Mouse (Mus musculus): ENCODE measurements around the gene Ackr4. TPM values are rescaled to one million over a fixed set of nuclear protein-coding genes. Genes with fewer than 3 reads are reported as not detected.

Ackr4 gene
- total RNA-seq, 2 experiments from 2014 or later: 1.6 to 2.0 TPM

GRCm38 (mm10) chr9:104106930-104107329 is 19.8 kb downstream of the Ackr4 start:
- DNase-seq: no peak

DNA sequence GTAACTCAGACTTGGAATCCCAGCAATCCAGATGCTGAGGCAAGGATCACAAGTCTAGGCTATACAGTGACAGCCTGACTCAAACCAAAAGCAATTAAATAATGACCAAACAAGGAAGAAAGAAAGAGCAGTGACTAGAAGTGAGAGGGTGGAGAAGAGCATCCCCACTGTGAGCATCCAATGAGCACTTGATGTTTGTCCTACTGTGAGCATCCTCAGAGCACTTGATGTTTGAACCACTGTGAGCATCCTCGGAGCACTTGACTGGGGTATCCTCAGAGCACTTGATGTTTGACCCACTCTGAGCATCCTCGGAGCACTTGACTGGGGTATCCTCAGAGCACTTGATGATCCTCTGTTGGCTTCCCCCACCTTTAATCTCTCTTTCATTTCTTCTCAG is 21.7 kb downstream of the Ackr4 start:
- DNase-seq: no peak

GRCm38 (mm10) chr9:104102901-104103300 is 23.8 kb downstream of the Ackr4 start:
- no peak for DNase-seq

DNA sequence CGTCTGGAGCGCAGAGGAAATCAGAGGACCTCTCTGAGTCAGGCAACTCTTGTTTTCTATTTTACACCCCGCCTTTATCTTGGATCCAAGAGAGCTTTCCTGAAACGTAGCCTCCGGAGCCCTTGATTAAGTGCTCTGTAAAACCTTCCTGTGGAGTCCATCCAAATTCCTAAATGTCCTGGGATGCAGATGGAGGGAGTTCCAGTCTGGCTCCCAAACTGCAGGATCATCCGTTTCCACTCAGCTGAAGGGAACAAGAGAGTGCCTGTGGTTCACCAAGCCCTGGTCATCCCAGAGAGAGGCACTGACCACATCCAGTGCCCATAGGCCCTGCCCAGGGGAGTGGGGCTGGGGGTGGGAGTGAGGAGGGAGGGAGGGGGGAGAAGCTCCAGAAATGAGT is 24.4 kb downstream of the Ackr4 start:
- no peak for DNase-seq

- DNase-seq: peak; percentile 56
Observed at GRCm38 (mm10) chr9:104101458-104101857, 25.3 kb downstream of the Ackr4 start.

GRCm38 (mm10) chr9:104100822-104101221 is 25.9 kb downstream of the Ackr4 start:
- no peak for DNase-seq

GRCm38 (mm10) chr9:104099060-104099459 is 27.7 kb downstream of the Ackr4 start:
- DNase-seq: no peak

DNA sequence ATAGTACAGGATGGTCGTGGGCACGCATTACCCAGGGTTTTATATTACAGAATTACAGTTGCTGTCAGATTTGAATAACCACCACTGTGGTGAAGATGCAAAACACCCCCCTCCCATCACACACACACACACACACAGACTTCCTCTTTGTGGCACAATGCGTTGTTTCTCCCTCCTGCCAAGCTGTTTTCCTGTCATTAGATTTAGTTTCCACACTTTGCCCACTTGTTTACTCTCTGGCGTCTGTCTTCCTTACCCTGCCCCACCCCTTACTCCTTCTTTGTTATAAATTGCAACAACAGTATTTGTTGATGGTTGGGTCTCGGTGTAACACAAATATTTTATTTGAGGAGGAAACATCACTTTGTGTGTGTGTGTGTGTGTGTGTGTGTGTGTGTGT is 28.5 kb downstream of the Ackr4 start:
- DNase-seq: no peak

DNA sequence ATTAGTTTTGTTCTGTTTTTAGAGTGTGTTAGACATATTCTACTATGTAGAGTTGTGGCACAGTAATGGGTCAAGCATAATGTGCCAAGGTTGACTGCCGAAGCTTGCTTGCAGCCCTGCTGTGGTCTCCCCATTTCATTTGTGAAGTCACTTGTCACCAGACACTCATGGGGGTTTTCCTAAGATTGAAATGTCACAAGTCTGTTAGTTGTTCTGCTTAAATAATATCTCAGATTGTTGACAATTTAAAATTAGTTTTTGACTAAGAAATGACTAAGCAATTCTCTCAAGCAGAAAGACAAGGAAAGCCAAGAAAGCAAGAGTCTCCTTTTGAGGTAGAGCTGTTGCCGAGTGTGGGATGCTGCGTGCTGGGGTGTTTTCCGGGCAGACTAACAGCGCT is 33.8 kb downstream of the Ackr4 start:
- no peak for DNase-seq

DNA sequence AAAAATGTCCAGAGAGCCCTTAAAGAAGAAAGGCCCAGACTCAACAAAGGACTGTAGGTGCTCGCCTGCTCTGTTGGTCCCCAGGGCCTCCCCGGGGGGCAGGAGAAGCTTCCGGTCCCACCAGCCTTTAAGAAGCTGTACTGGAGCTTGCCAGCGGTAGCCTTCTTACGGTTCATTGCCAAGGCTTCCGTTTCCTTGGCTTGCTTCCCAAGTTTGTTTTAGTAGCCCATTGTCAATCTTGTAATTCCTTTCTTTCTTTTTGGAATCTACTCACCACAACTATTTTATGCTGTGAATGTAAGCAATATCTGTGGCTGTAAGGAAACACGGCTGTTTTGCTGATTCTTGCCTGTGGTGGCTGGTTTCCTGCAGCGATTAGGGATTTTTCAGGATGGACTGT is 38.2 kb downstream of the Ackr4 start:
- DNase-seq: peak; percentile 40

- no peak for DNase-seq
Observed at GRCm38 (mm10) chr9:104085730-104086429, 40.9 kb downstream of the Ackr4 start.

- DNase-seq: no peak
Observed at GRCm38 (mm10) chr9:104080038-104080437, 46.7 kb downstream of the Ackr4 start.

DNA sequence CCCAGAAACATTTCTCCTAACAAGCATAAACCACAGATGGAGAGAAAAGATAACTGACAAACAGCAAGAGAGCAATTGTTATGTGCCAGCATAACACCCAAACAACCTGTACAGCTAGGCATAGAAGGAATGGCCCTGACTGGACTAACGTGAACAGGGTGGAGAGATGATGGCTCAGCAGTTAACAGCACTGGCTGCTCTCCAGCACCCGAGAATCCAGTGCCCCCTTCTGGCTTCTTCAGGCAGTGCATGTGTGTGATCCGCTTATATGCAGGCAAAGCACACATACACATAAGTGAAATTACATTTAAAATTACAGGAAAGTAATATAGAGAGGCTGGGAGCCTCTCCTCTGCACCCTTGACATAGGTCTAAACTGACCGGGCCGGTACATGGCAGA is 47.4 kb downstream of the Ackr4 start:
- DNase-seq: peak; percentile 70

GRCm38 (mm10) chr9:104078780-104079179 is 48.0 kb downstream of the Ackr4 start:
- DNase-seq: no peak

- DNase-seq: no peak
Observed at GRCm38 (mm10) chr9:104075808-104076207, 50.9 kb downstream of the Ackr4 start.

- no peak for DNase-seq
Observed at GRCm38 (mm10) chr9:104070863-104071604, 55.7 kb downstream of the Ackr4 start.

DNA sequence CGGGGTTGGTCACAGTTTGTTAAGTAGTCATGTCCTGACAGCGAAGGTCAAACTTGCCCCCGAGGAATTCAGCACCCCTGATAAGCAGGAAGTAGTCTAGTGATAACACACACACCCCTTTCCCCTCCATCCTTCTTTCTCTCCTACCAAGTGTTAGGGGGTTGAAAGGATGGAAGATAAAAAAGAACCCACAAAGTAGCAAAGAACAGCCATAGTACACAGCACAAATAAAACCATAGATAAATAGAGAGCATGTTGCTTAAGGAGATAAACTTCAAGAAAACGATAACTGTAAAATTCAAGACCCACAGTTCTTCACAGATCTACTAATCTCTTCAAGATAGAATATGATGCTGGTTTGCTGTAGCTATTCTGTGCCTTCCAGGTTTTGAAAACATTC is 56.5 kb downstream of the Ackr4 start:
- no peak for DNase-seq

- DNase-seq: no peak
Observed at GRCm38 (mm10) chr9:104064571-104064970, 62.2 kb downstream of the Ackr4 start.

DNA sequence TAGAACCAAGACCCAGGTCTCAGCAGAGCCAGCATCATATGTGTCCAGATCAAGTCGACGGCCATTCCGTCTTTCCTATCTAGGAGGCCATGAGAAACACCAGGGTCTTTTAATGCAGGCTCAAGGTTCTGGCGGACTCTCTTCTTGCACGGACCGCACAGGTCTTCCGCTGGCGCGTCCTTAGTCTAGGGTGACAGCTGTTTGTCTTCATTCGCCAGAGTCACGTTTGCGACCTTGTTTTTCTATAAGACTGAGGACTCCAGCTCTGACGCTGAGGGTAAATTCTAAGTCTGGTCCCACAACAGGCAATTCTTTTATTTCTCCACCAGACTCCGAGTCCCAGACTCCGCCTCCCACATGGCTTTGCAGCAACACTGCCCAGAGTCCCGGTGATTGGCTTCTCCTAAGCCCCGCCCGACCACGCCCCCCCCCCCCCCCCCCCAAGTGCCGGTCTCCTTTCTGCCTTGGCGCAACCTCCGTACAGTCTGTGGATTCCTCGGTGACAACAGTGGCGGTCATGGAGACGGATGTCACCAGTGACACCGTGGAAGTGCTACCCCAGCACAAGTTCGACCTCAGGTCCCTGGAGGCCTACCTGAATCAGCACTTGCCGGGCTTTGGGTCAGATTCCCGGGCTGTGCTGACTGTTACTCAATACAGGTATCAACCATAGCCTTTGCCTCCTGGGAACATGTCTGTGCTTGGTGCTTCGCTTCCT is 63.3 kb downstream of the Ackr4 start, which contains the start of gene Acad11:
Gene Acad11, plus strand, starts transcription at position 134 of the 718 bp plus-strand sequence.
- peak; percentile 85 for DNase-seq

- peak; percentile 84 for DNase-seq
Observed at GRCm38 (mm10) chr9:104062430-104063243, 64.1 kb downstream of the Ackr4 start, which contains the start of gene Uba5. Uba5 (minus strand) TSS chr9:104063134.

- DNase-seq: no peak
Observed at GRCm38 (mm10) chr9:104051028-104051427, 75.7 kb downstream of the Ackr4 start.

GRCm38 (mm10) chr9:104043676-104044075 is 83.1 kb downstream of the Ackr4 start:
- DNase-seq: no peak
